Mouse (Mus musculus): ENCODE measurements around the gene Tppp2.

DNA sequence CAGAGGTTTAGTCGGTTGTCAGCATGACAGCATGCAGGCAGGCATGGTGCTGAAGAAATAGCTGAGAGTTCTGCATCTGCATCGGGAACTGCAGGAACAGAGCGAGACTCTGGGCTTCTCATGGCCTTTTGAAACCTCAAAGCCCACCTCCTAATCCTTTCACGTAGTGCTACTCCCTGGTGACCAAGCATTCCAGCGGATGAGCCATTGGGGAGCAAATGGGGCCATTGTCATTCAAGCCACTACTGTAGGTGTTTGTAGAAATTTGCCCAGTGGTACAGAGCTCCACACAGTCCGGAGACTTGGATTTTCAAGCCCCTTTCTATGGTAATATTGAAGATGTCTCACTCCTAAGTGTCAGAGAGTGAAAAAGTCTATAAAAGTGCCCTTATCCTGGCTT, 32.2 kb upstream of the Tppp2 start:
- TF ChIP-seq EP300 (IDR thresholded peaks at IDR 0.05; ENCODE audit: low read depth) (no peak), CTCF (IDR thresholded peaks at IDR 0.05; ENCODE audit: low read depth) (no peak)

All from liver, postnatal 0 days (tissue).